Mouse (Mus musculus) frontal cortex, adult 2 months (tissue): ENCODE measurements around the gene Serpinb9e. TPM values are rescaled to one million over a fixed set of nuclear protein-coding genes. Genes with fewer than 3 reads are reported as not detected.
"Not testable (repeated sequence)": the region's sequence is repeated elsewhere in the genome, so short reads cannot be mapped to it uniquely, and the experiment has no call there.

Source experiments
- DNase-seq, 2 experiments: peaks; one replicate each; pipeline ENCODE4 v3.0.0; 2022; ENCODE audit warnings: low spot score in 1 of 2; ENCODE audit errors: extremely low spot score in 1 of 2
- polyA plus RNA-seq: library from polyadenylated mRNA; depleted of rRNA; stranded (reverse); fragments of >200 nt; gene quantifications from 2 replicates; pipeline ENCODE4 v1.2.3, GENCODE M21; 2012; rRNA removed

Serpinb9e gene
- 0.92 and 1.4 TPM in 2 replicates for polyA plus RNA-seq

DNA sequence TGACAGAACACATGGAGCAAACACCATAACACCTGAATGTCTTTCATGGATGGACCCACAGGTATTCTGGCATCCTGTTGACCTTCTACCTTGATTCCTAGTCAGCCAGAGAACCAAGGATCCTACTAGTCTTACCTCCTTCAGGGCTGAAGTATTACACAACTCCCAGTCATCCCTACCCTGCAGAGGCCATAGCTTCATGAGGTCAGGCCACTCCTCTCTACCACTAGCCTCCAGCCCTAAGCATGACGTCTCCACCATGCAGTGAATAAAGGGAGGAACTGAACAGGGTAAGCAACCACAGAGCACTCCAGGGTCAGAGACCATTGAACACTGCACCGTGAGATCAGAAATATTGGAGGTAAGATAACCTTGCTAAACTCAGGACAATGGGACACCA is at the start of gene Serpinb9e:
Gene Serpinb9e (plus strand): TSS at position 301 of the 400 bp plus-strand sequence.
- not testable (repeated sequence) for DNase-seq

GRCm38 (mm10) chr13:33199740-33200139 is 49.7 kb upstream of the Serpinb9e start:
- peak in 1 of 2 experiments; percentile 3 for DNase-seq

DNA sequence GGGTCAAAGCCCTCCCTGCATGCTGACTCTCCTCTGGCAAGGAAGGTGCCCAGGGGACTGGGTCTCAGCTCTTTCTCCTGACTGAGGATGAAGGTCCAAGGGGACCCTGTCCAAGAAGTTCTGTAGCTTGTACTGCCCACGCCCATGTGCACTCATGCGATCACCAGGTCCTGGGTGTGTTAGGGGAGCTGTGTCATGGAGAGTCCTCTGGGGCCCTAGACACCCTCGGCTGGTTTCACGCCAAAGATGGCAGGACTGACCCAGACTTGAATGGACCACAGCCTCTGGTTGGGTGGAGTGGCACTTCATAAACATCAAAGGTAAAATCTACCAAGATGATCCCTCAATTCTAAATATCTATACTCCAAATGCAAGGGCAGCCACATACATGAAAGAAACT is 59.2 kb downstream of the Serpinb9e start:
- DNase-seq = not testable (repeated sequence)

Other genes starting within 250 kb of the Serpinb9e start
- 5.6 and 6.4 TPM in 2 replicates for gene Serpinb9, start 246.4 kb upstream of the Serpinb9e start, polyA plus RNA-seq
- gene Serpinb9b, start 222.2 kb upstream of the Serpinb9e start, polyA plus RNA-seq = 0.20 and 0.42 TPM in 2 replicates
- gene Serpinb1b, start 171.0 kb upstream of the Serpinb9e start, polyA plus RNA-seq = 0.50 and 0.74 TPM in 2 replicates
- gene Serpinb9c, start 89.9 kb upstream of the Serpinb9e start, polyA plus RNA-seq = 0.08 and 0.17 TPM in 2 replicates
- gene Serpinb9d, start 56.7 kb upstream of the Serpinb9e start, polyA plus RNA-seq = 0.06 and 0.32 TPM in 2 replicates
- 0.06 and 0.40 TPM in 2 replicates for gene Serpinb9f, start 74.5 kb downstream of the Serpinb9e start, polyA plus RNA-seq
- gene Gm11397, start 146.1 kb downstream of the Serpinb9e start, polyA plus RNA-seq = not detected in 2 replicates
- 0.20 and 1.1 TPM in 2 replicates for gene Serpinb9g, start 235.2 kb downstream of the Serpinb9e start, polyA plus RNA-seq